Comparison of ENCODE assay signal across 13 mouse cellular contexts in genomic region chr1:184492115-184492514, GRCm38 (mm10).
DNase-seq lines count a peak whose midpoint lies in the region; ATAC-seq and TF ChIP-seq lines count a peak whose summit lies in the region.
"Had no signal": no experiment of that assay in that cellular context is flagged by ENCODE, and none has a peak within 500 bp of the region (broad histone marks: within the 10 kb centered on the region; RNA-seq: fewer than 3 reads in every experiment).

No protein-coding gene starts in this region.

- no peaks in the 10 kb centered on the region for H3K9me3 ChIP-seq in liver, postnatal 0 days (ENCODE audit: low read length)
- H3K9me3 ChIP-seq in heart, embryonic 12.5 days (replicated peaks), result no peaks in the 10 kb centered on the region; the same call in 1 of the 2 replicates
- H3K9me3 ChIP-seq: liver, embryonic 15.5 days had no signal

- H3K27ac ChIP-seq in liver, postnatal 0 days (ENCODE audit: low read depth), result no peak overlapping the region
- H3K27ac ChIP-seq in heart, embryonic 12.5 days (ENCODE audit: poor library complexity, severe bottlenecking), result no peak overlapping the region
- H3K27ac ChIP-seq: liver, embryonic 15.5 days had no signal

- peak; percentile 56 for TF ChIP-seq CTCF in liver, postnatal 0 days (IDR thresholded peaks at IDR 0.05; ENCODE audit: low read depth)

- no peak overlapping the region for H3K4me2 ChIP-seq in liver, postnatal 0 days (ENCODE audit: low read depth, low read length)
- H3K4me2 ChIP-seq in heart, embryonic 12.5 days, result no peak overlapping the region
- H3K4me2 ChIP-seq: liver, embryonic 15.5 days had no signal

- H3K36me3 ChIP-seq in liver, postnatal 0 days (replicated peaks; ENCODE audit: insufficient read depth, low read length), result no peaks in the 10 kb centered on the region
- H3K36me3 ChIP-seq in heart, embryonic 12.5 days, result no peaks in the 10 kb centered on the region
- H3K36me3 ChIP-seq: liver, embryonic 15.5 days had no signal

- no peak overlapping the region for H3K9ac ChIP-seq in liver, postnatal 0 days (replicated peaks)
- no peak overlapping the region for H3K9ac ChIP-seq in heart, embryonic 12.5 days
- H3K9ac ChIP-seq: liver, embryonic 15.5 days had no signal

- TF ChIP-seq EP300 in liver, postnatal 0 days (IDR thresholded peaks at IDR 0.05; ENCODE audit: low read depth), result no peak

- H3K4me3 ChIP-seq in liver, postnatal 0 days (ENCODE audit: low read depth, low read length), result no peak overlapping the region
- H3K4me3 ChIP-seq in heart, embryonic 12.5 days, result no peak overlapping the region
- H3K4me3 ChIP-seq: liver, embryonic 15.5 days; megakaryocyte, embryonic 14.5 days had no signal

- no peak for ATAC-seq in liver, postnatal 0 days
- ATAC-seq in neutrophil, adult 5-6 weeks (ENCODE audit: extremely low read depth, insufficient number of reproducible peaks, low FRiP score, poor library complexity, severe bottlenecking), result 0 out of 2 replicates have a peak, but pooled peaks have one; percentile 41
- ATAC-seq in heart, embryonic 12.5 days (ENCODE audit: insufficient number of reproducible peaks, low FRiP score), result no peak

- peak; percentile 22 for DNase-seq in embryo, embryonic 10.5 days (ENCODE audit: low spot score)
- DNase-seq in embryo, embryonic 10 days (ENCODE audit: low spot score), result no peak
- no peak for DNase-seq in liver, postnatal 0 days
- DNase-seq in liver (no peak), R1 (ENCODE audit: low read depth, low spot score) (peak; percentile 59)
- no peak for DNase-seq in right cerebral cortex, postnatal 25 days
- DNase-seq: adrenal gland, postnatal 25 days; cerebellum, adult 11 months; kidney, adult 18-20 months had no signal

- no peaks in the 10 kb centered on the region for H3K4me1 ChIP-seq in liver, postnatal 0 days (ENCODE audit: insufficient read depth)
- H3K4me1 ChIP-seq in heart, embryonic 12.5 days (replicated peaks), result 0 out of 2 replicates have a peak, but pooled peaks cover 9% of the 10 kb centered on the region
- H3K4me1 ChIP-seq: liver, embryonic 15.5 days had no signal

- 72% methylated on average over 3 of the region's 3 CpGs for WGBS in liver, postnatal 0 days (ENCODE audit: insufficient replicate concordance)
- 83% methylated on average over 3 of the region's 3 CpGs for WGBS in heart, embryonic 12.5 days

- no peaks in the 10 kb centered on the region for H3K27me3 ChIP-seq in liver, postnatal 0 days (ENCODE audit: insufficient read depth, low read length)
- no peaks in the 10 kb centered on the region for H3K27me3 ChIP-seq in heart, embryonic 12.5 days (replicated peaks)
- H3K27me3 ChIP-seq: liver, embryonic 15.5 days; megakaryocyte, embryonic 14.5 days had no signal

Comparison
In these comparisons a context has a peak if more than half of its experiments do, and no peak if none do; other contexts are left out.
1. DNase-seq: peak in embryo, embryonic 10.5 days (single experiment) and R1 (single experiment); none in embryo, embryonic 10 days (single experiment), liver, postnatal 0 days (single experiment), liver (single experiment) and right cerebral cortex, postnatal 25 days (single experiment).